Mouse (Mus musculus): ENCODE data around the gene Mier2.

DNA sequence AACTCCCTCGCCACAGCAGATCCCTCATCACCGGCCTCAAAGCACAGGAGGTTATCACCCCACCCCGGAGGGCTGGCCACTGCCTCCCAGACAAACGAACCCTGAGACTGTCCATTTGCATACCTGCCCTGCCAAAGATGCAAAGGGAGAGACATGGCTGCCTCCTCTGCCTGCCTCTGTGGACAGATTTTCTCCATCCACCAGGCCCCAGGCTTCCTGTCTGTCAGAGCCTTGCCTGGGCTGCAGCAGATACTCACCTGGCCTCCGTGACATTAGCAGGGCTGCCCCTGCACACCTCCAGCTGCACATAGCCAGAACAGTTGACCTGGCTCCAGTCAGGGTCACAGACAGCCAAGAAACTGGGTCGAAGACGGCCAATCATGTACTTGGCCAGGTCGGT lies 24.8 kb downstream of the Mier2 start:
- TF ChIP-seq POLR2A (IDR thresholded peaks at IDR 0.05; ENCODE audit: insufficient read depth, low read depth, low read length) (no peak), EP300 (IDR thresholded peaks at IDR 0.05; ENCODE audit: insufficient read depth, low read depth, low read length) (no peak), CTCF (IDR thresholded peaks at IDR 0.05) (no peak)
